Mouse (Mus musculus) layer of hippocampus, adult 9-11 months (tissue): ENCODE data around the gene Cdc42se1.
A peak's percentile ranks its signal among the peaks of the same experiment; 100 is the strongest.

Experiments used
- DNase-seq: peaks from one replicate; pipeline ENCODE4 v3.0.0; 2022

Cdc42se1 gene

DNA sequence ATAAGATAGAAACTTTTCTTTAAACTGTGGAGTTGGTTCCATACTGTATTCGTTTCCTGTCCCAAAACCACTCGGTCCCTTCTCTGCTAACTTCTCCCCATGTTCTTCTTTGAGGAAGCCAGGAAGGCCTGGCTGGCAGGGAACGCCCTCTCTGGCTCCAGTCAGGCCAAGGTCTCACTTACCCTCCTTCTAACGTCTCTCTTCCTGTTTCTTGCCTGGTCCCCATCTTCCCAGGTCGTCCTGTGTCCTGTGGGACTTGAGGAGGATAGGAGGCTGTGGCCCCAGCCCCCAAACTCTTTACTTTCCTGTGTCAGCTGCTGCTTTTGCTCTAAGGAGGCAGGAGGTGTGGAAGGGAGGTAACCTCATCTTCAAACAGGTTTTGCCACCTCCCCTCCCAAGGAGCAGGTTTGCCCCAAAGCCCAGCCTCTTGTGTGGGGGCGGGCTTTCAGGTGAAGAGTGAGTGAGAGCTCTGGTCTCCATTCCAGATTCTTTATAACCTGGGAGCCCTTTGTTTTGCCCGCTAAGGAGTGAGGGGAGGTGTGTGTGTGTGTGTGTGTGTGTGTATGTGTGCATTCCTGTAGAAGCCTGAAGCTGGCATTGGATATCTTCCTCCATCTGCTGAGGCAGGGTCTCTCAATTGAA, 22.4 kb downstream of the Cdc42se1 start, which contains the start of gene Bnipl:
Gene Bnipl, minus strand, starts transcription at position 411 of the 642 bp plus-strand sequence.
- no peak for DNase-seq

DNA sequence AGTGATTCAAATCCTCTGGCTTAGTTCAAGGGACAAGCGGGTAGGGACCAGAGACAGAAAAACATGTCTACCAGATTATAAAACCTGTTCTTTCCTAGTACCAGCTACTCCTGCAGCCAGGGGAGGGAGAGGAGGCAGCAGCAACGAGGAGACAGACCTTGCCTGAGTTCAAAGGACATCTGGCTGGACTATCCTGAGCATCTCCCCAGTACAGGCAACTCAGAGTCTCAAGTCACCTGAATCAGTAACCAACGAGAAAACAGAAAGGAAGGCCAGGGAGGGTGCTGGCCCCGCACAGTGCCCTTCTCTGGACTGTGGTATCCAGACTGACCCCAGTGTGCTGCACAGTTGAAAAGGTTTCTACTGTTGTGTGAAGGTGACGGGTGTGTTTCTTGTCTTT, 28.4 kb downstream of the Cdc42se1 start:
- no peak for DNase-seq

DNA sequence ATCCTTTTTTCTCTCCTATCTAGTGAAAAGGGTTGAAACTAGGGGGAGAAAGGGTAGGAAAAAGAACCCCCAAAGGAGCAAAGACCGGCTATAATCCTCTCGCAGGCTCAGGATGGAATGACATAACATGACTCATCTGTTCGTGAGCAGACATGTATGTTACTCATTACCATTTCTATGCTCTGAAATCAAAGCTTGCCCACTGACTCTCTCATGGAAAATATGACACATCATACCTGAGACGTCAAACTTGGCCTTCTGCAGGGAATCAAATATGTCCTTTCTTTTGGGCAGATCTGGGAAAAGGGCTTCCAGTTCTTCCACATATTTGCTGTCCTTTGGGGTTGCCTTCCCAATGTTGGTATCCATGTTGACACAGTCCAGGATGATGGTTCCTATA, 33.4 kb downstream of the Cdc42se1 start:
- no peak for DNase-seq

DNA sequence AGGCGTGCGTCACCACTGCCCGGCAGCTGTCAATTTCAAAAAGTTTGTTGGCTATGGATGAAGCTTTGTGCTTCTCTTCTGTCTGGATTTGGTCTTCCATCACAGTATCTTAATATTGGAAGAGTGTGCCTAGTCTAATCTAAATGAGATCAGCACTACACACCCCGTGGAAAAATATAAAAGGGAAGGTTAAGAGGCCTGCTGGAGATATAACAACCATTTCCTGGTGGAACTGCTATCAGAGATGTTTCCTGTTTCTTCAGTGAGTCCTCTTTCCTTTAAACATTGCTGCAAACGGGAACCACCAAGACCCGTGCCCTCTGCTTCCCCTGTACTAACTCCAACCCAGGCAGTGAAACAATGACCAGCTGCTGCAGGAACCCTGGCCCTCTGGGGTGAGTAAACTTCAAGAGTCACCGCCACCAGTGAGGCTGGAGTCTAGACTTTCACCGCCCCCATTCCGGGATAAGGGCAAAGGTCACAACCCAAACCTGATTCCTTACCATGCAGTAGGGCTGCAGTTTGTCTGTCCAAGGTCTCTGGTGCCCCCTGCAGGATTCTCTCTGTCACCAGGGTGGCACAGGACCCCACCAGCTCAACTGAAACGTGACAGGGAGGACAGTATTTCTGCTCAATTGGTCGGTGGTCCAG, 34.7 kb downstream of the Cdc42se1 start:
- DNase-seq, result peak; percentile 57

DNA sequence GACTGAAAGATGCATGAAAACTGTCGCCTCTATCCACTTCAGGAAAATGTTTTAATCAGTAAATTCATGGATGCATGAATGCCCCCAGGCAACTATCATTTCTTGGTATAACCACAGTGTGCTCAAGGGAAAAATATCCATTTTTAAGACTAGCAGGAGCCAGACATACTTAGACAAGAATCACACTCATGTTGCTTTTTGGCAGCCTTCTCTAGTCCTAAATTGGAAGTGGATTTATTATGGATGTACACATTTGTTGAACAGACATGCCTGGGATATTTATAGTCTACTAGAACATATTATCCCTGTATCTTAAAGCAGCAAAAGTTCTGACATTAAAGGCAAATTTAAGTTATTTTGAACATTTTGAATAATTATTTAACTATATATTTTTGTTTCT, 36.2 kb downstream of the Cdc42se1 start:
- no peak for DNase-seq

DNA sequence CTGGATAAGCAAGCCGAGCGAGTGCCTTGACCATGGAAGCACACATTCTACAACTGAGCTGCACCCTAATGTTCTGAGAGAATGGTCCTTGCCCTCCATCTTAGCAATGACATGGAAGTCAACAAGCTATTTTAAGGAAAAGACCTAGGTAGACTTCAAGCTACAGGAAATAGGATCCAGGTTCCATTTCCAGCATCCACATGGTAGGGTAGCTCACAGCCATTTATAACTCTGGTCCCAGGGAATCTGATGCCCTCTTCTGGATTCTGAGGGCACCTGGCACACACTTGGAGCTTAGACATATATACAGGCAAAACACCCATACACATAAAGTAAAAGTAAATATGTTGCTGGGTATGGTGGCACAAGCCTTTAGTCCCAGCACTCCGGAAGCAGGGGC, 37.5 kb downstream of the Cdc42se1 start:
- DNase-seq, result no peak

DNA sequence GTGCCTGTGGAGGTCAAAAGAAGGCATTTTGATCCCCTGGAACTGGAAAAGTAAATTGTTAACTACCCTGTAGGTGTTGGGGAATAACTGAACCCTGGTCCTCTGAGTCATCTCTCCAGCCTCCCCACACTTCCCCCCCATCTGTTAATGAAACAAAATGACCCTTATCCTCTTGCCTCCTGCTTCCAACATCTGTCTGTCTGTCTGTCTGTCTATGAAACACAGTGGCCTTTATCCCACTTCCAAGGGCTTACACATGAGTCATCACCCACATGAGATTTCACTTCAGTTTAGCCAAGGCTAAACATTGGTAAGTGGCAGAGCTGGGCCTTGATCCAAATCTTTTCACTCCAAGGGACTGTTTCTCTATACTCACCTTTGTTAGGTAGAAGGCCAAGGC, 39.3 kb downstream of the Cdc42se1 start:
- DNase-seq, result no peak

DNA sequence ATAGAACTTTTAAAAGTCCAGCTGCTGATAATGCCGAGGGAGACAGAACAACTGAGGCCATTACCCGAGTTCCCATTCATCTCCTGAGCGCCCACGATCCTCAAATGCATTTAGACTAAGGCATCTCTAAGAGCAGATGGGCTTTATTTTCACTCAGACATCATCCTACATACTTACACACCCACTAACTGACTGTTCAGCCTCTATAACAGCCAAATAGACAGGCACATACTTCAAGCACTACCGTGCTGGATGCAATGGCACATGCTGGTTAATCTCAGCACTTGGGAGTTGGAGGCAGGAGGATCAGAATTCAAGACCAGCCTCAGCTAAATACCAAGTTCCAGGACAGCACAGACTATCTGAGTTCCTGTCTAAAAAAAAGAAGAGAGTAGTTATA, 41.3 kb downstream of the Cdc42se1 start:
- peak; percentile 51 for DNase-seq

DNA sequence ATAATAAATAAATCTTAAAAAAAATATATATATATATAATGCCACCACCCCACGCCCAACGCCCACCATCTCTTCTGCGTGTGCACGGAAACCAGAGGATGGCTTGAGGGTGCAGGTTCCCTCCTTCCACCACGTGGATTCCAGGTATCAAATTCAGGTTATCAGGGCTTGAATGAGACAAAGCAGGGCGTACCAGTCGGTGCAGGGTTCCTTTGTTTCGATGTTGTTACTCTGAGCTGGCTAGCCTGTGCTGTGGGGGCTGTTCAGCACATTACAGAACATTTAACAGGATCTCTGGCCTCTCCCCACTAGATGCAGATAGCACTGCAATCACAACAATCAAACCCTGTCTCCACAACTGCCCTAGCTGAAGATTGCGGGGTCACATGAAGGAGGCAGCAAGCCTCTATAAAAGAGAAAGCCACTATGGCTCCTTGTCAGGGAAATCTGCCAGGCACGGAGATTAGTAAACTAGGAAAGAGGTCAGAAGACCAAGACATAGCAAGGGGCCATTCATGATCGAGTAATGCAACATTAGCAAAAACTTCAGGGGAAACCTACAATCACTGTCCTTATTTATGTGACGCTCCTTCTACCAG, 42.3 kb downstream of the Cdc42se1 start:
- DNase-seq, result no peak

DNA sequence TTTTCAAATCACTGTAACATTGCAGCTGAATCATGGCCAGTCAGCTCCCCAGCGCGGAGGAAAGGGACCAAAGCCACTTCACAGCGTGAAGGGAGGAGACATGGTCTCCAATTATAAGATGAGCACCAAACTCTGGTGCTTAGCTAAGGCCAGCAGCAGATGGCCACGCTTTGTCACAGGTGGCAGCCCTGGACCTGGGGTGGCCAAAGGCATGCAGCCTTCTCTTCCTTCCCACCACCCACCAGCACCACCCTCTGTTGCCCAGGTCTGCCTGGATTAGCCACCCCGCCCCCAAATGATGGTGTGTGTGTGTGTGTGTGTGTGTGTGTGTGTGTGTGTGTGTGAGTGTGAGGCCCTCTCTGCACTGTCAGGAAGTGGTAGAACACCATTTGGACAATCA, 44.9 kb downstream of the Cdc42se1 start:
- no peak for DNase-seq

DNA sequence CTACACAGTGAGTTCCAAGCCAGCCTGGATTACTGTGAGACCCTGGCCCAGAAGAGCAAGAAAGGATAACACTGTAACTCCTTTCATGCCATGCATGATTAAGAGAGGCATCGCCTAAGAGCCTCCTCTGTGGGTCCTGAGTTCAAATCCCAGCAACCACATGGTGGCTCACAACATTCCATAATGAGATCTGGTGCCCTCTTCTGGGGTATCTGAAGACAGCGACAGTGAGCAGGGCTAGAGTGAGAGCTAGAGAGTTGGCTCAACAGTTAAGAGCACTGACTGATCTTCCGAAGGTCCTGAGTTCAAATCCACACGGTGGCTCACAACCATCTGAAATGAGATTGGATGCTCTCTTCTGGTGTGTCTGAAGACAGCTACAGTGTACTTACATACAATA, 45.9 kb downstream of the Cdc42se1 start:
- DNase-seq, result no peak

DNA sequence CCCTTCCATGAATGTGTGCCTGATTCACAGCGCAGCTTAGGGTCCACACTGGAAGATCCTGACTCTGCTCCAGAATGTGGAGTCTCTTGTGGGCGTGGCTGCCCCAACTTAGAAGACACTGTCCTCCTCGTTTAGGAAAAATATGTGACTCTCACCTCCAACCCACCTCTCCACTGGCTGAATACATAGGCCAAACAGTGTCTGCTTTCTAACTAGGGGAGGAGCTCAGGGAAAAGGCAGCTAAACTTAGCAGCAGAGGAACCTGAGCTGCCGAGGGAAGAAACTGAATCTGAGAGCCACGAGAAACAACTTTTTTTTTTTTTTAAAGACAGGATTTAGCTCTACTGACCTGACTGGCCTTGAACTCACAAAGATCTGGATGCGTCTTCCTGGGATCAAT, 46.6 kb downstream of the Cdc42se1 start:
- no peak for DNase-seq

DNA sequence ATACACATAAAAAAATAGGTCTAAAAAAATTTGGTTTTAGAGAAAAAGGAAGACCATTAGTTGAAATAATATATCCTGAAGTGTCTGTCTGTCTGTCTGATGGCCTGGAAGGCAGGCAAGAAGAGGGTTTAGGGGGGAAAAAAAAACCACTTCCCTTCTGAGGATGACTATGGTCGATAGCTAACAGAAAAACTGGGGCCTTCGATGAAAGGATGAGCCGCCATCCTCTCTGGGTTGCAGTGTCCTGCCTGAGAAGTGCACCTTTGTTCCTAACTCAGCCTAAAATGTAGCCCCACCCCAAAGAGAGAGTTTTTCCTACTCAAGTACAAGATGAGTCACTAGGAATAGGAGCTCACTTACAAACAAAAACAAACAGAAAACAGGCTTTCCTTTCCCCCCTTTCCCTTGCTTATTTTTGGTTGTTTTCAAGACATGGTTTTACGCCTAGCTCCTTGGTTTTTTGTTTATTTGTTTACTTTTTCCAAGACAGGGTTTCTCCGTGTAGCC, 47.9 kb downstream of the Cdc42se1 start:
- DNase-seq, result no peak

DNA sequence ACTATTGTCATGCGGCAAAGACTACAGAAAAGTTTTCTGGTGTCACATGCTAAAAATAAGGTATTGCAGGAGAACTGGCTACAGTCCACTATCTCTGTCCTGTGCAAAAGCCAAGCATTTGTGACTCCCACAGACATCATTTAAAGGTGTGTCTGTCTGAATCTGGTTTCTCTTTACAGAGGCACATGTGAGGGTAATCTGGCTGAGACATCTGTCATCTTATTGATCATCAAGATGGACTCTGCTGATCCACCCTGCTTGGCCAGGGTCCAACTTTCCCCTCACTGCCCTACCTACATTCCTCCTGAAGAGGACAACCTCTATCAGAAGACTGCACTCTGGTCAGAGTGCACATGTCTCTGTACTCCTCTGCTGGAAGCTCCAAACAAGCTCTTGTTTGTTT, 48.6 kb downstream of the Cdc42se1 start:
- DNase-seq, result no peak

DNA sequence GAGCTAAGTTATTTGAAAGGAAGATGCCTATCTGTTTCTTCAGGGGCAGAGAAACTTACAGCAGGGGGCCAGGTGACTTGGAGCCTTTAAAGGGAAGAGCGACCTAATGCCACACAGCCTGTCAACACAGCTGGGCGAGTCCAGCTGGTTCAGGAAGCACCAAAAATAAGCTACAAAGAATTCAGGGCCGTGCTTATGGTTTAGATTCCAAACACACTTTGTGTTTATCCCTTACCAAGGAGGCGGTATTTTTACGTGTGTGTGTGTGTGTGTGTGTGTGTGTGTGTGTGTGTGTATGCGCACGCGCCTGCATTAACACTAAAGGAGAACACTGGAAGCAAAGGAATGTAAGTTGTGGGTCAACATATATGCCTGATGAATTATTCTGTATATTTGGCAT, 52.2 kb downstream of the Cdc42se1 start:
- no peak for DNase-seq

DNA sequence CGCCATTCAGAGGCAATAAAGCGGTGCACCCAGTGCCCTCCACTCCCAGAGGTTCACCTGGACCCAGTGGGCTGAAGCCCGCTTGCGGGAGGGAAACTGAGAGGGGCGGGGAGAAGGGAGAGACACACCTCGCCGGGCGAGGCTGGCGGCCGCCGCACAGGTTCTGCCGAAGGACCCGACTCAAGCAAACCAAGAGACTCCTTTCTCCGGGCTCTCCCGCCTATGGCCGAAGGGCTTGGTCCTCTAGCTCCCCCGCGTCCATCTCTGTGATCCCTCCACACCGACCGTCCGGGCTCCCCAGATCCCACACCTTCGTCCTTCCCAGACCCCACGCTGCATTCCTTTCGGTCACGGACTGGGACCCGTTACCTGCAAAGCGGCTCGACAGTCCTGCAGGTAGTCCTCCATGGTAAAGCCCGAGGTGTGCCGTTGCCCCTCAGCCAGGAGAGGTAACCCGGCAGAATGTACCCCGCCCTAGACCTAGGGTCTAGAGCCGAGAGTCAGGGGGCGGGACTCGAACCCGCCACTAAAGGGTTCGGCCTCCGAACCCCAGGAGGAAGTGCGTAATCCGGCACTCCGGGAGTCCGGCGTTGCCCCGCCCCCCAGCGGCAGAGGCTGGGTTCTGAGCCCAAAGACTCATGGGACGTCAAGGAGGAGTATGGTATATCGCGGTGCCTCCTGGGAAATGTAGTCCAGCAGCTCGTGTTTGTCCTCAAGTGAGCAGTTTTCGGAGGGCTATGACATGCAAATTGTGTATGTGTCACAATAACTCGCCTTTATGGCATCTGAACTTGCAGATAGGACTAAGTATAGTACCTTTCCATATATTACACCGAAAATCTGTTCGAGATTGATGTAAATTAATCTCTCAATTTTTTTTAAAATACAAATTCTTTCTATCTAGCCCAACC, 52.9 kb downstream of the Cdc42se1 start, which contains the start of the genes Mindy1 and Prune1:
Gene Mindy1, plus strand, starts transcription at position 130 of the 911 bp plus-strand sequence.
Gene Prune1, minus strand, starts transcription at position 861 of the 911 bp plus-strand sequence.
- DNase-seq, result peak; percentile 99

DNA sequence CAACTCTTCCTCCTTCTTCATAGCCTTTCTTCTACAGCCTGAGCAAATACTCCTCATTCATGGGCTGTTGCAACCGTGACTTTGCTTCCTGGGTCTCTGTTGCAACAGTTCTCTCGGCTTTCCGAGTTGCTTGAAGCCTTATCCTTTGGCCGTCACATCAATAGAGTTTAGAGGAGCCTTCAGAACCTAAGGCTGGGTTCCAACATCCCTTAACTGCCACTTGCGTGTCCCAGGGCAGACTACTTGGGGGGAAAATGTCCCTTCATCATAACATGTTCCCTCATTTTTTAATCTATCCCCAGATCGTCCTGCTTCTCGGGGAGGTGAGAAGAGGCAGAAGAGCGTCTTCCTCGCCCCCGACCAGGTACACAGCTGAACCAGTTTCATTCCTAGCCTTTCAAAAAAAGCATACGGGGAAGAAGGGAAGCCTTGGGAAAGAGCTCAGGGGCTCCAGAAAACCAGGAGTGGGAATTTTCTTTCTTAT, 53.9 kb downstream of the Cdc42se1 start:
- peak; percentile 44 for DNase-seq

DNA sequence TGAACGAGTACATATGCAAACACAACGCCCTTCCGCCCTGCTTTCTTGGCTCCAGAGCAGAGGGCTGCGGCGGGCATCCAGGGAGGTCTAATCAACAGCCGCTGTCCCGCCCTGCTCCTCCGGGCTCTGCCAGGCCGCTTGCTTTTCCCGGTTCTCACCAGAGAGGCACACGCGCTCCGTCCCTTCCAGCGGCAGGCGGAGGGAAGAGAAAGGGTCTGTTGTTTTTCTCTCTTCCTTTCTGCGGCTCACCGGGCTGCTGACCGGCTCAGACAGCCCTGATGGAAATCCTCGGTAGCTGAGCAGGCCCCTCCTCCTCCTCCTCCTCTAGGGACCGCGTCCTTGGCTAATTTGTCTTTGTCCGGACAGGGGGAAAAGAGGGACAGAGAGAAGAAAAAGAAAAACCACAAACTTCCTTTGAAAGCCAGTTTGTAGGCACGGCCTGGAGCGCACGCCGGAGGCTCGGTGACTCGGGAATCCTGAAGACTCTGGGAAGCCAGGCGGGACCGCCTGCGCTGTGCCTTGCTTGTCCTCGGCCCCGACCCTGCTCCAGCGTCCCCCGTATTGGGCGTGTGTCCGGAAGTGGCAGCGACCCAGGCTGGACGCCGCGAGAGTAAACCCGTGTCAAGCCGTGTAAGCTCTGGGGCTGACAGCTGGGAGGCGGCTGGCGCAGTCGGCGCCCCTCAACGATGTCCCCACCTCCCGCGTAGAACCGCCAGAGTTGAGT, 54.5 kb downstream of the Cdc42se1 start:
- peak; percentile 72 for DNase-seq

DNA sequence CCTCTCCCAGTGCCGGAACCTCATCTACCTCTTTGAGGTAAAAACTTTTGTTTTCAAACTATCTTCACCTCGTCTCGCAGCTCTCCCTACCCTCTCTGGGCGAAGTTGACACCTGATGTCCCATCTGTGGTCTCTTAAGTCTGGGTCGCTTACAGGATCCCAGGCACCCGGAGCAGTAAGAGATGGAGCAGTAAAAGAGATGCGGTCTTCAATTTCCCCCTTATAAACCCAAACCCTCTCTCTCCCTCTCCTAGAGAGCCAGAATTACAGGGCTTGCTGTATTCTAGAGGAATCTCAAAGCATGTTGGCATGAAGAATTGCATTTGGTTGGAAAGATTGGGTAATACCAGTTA, 55.0 kb downstream of the Cdc42se1 start:
- no peak for DNase-seq

DNA sequence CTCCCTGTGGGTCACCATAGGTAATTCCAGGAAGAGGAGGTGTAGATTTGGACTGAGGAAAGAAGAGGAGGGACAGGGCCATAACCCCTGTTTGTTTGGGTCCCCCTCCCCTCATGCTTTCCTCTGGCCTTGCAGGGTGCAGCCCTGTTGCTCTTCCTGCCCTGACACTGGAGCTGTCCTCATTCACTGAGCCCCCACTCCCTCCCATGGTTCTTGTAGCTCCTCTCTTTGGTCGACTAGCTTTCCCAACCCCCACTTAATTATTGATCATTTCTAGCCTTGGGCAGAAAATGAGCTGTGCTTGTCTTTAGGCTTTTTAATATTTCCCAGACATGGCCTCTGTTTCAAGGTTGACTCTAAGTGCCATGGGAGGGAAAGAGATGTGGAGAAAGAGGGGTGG, 55.5 kb downstream of the Cdc42se1 start:
- no peak for DNase-seq

DNA sequence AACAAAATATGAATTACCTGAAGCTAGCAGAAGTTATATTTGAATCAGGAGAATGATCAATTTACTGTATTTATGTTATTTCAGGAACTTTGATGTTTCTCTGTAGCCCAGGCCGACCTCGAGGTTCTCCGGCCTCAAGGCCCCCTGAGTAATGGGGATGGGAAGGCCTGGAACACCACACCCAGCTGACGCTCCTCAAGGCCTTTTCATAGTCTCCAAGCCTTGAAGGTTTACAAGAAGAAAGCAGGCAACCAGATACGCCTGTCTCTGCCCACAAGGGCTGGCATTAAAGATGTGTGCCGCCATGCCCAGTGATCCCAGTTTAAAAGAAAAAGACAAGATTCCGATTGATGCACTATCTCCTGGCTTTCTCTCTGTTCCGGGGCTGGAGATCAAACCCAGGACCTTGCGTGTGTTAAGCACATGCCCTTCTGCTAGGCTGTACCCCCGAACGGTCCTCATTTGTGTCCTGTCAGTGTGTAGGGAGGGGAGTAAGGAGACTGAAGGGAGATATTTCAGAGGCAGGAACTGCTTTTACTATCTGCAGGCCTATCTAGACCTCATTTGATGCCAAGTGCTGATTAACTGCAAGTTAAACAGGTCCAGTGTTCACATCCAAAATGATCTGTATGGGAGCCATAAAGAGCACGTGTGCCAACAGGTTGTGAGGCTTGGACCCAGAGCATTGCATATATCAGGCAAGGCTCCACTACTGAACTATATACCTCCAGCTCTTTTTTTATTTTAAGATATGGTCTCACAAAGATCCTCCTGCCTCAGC, 56.2 kb downstream of the Cdc42se1 start:
- no peak for DNase-seq
